Mouse (Mus musculus) kidney, postnatal 0 days (tissue): ENCODE results near the gene Cep68. TPM values are rescaled to one million over a fixed set of nuclear protein-coding genes. Genes with fewer than 3 reads are reported as not detected.

Experiments used
- ATAC-seq: fragments of 200-750 bp; cut with Nextera tagmentation; replicated peaks from 2 replicates; pipeline ENCODE4 v1.8.0; 2017; ENCODE audit warnings: low read depth, moderate number of reproducible peaks, moderate TSS enrichment, moderate library complexity; ENCODE audit not compliant: low FRiP score
- DNase-seq: peaks from one replicate; pipeline ENCODE4 v3.0.0-alpha.2; 2016; ENCODE audit warnings: low spot score
- H3K27ac ChIP-seq: fragments of 300-500 bp; sonication (generic); 2 replicates; pipeline ENCODE4 v1.5.1; 2014; ENCODE audit warnings: mild to moderate bottlenecking
- H3K27me3 ChIP-seq: fragments of 300-500 bp; sonication (generic); 2 replicates; pipeline ENCODE4 v1.6.1; 2014; ENCODE audit warnings: low read length, mixed read lengths; ENCODE audit not compliant: insufficient read depth
- H3K36me3 ChIP-seq: fragments of 300-500 bp; sonication (generic); 2 replicates; pipeline ENCODE4 v1.6.1; 2014; ENCODE audit warnings: low read length, mixed read lengths; ENCODE audit not compliant: insufficient read depth
- H3K4me1 ChIP-seq: fragments of 300-500 bp; sonication (generic); replicated peaks from 2 replicates; pipeline ENCODE4 v1.6.1; 2014; ENCODE audit warnings: antibody characterized with exemption, low read length, mixed read lengths; ENCODE audit not compliant: insufficient read depth
- H3K4me2 ChIP-seq: fragments of 300-500 bp; sonication (generic); 2 replicates; pipeline ENCODE4 v1.6.1; 2014; ENCODE audit warnings: mild to moderate bottlenecking, low read length, moderate library complexity, mixed read lengths
- H3K4me3 ChIP-seq: fragments of 300-500 bp; sonication (generic); replicated peaks from 2 replicates; pipeline ENCODE4 v1.5.1; 2014; ENCODE audit warnings: low read depth, low read length
- H3K9ac ChIP-seq: fragments of 300-500 bp; sonication (generic); 2 replicates; pipeline ENCODE4 v1.6.1; 2014; ENCODE audit warnings: low read depth, low read length
- H3K9me3 ChIP-seq: fragments of 300-500 bp; sonication (generic); replicated peaks from 2 replicates; pipeline ENCODE4 v1.6.1; 2016; ENCODE audit warnings: low read length, inconsistent platforms, mixed read lengths
- CTCF ChIP-seq: IDR thresholded peaks from 2 replicates; pipeline ENCODE4 v1.5.1; 2016; ENCODE audit warnings: antibody characterized with exemption, low read depth, mild to moderate bottlenecking, moderate library complexity
- WGBS: fragments of 180-500 bp; shearing (Covaris S2); extraction: QIAGEN DNeasy Blood & Tissue Kit; methylation state at CpG from one replicate; pipeline ENCODE4 v1.1.7; 2014; 5-methylcytosine and 5-hydroxymethylcytosine counted together
- polyA plus RNA-seq: library from polyadenylated mRNA; unstranded; fragments of >200 nt; fragmentation: Nextera tagmentation; extraction: Ambion mirVana; gene quantifications from 2 replicates; pipeline ENCODE4 v1.2.1, GENCODE M21; 2015

Gene Cep68
- polyA plus RNA-seq, 1 experiment from 2014 or later: 22.5 TPM

- TF ChIP-seq CTCF: peak; percentile 48; the same call in 1 of the 2 replicates
- H3K27ac ChIP-seq: no peak overlapping the region
- 45% methylated on average over 9 of the region's 9 CpGs for WGBS
- no peak overlapping the region for H3K9ac ChIP-seq
- no peak overlapping the region for H3K4me3 ChIP-seq
- no peaks in the 10 kb centered on the region for H3K9me3 ChIP-seq
- ATAC-seq (peak; percentile 58; the same call in 1 of the 2 replicates), DNase-seq (peak; percentile 24)
- H3K4me2 ChIP-seq: no peak overlapping the region
- no peaks in the 10 kb centered on the region for H3K27me3 ChIP-seq
- peaks cover 27% of the 10 kb centered on the region for H3K4me1 ChIP-seq
- H3K36me3 ChIP-seq: peaks cover 37% of the 10 kb centered on the region
These were observed 5.9 kb downstream of the Cep68 start for GRCm38 (mm10) chr11:20243214-20243913.

- H3K4me3 ChIP-seq: no peak overlapping the region
- no peak for TF ChIP-seq CTCF
- peaks cover 42% of the 10 kb centered on the region for H3K36me3 ChIP-seq
- H3K4me1 ChIP-seq: peaks cover 23% of the 10 kb centered on the region
- ATAC-seq (no peak), DNase-seq (no peak)
- H3K9me3 ChIP-seq: no peaks in the 10 kb centered on the region
- no peak overlapping the region for H3K9ac ChIP-seq
- H3K27ac ChIP-seq: no peak overlapping the region
- H3K4me2 ChIP-seq: no peak overlapping the region
- H3K27me3 ChIP-seq: no peaks in the 10 kb centered on the region
- WGBS: 84% methylated on average over 6 of the region's 6 CpGs
These were observed 6.7 kb downstream of the Cep68 start for GRCm38 (mm10) chr11:20242366-20243056.

GRCm38 (mm10) chr11:20241311-20241710 lies 7.9 kb downstream of the Cep68 start:
- 91% methylated on average over 7 of the region's 7 CpGs for WGBS
- no peak overlapping the region for H3K4me2 ChIP-seq
- no peak overlapping the region for H3K9ac ChIP-seq
- no peak overlapping the region for H3K4me3 ChIP-seq
- DNase-seq (no peak), ATAC-seq (no peak)
- H3K9me3 ChIP-seq: no peaks in the 10 kb centered on the region
- no peak for TF ChIP-seq CTCF
- no peak overlapping the region for H3K27ac ChIP-seq
- H3K27me3 ChIP-seq: no peaks in the 10 kb centered on the region
- H3K4me1 ChIP-seq: peaks cover 18% of the 10 kb centered on the region
- peaks cover 50% of the 10 kb centered on the region for H3K36me3 ChIP-seq

DNA sequence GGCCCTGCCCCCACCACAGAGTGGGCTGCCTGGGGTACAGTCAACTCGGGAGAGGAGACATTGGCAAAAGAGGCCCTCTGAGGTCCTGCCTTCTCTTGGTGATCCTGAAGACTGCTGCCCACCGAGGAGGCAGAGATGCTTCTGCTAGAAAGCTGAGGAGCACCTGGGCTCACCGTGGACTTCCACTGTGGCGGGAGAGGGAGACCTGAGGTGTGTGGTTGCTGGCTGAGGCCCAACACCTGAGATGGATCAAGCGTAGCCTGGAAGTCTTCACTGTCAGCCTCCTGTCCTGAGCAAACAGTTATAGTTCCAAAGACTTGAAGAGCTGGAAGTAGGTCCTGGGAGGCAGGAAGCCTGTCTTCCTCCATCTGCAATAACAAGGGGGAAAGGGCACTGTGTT lies 8.9 kb downstream of the Cep68 start:
- 71% methylated on average over 5 of the region's 5 CpGs for WGBS
- Histone ChIP-seq H3K27ac (no peak overlapping the region), H3K9ac (no peak overlapping the region), H3K4me1 (peaks cover 17% of the 10 kb centered on the region), H3K4me2 (no peak overlapping the region), H3K36me3 (peaks cover 58% of the 10 kb centered on the region), H3K9me3 (no peaks in the 10 kb centered on the region), H3K4me3 (no peak overlapping the region), H3K27me3 (no peaks in the 10 kb centered on the region)
- TF ChIP-seq CTCF: no peak
- no peak for DNase-seq
- no peak for ATAC-seq

- DNase-seq (no peak), ATAC-seq (no peak)
- peaks cover 67% of the 10 kb centered on the region for H3K36me3 ChIP-seq
- TF ChIP-seq CTCF: no peak
- H3K9ac ChIP-seq: no peak overlapping the region
- no peak overlapping the region for H3K4me3 ChIP-seq
- H3K9me3 ChIP-seq: no peaks in the 10 kb centered on the region
- 87% methylated on average over 9 of the region's 9 CpGs for WGBS
- no peak overlapping the region for H3K27ac ChIP-seq
- H3K27me3 ChIP-seq: no peaks in the 10 kb centered on the region
- H3K4me1 ChIP-seq: peaks cover 15% of the 10 kb centered on the region
- H3K4me2 ChIP-seq: no peak overlapping the region
These were observed 9.9 kb downstream of the Cep68 start for GRCm38 (mm10) chr11:20239279-20239861.

DNA sequence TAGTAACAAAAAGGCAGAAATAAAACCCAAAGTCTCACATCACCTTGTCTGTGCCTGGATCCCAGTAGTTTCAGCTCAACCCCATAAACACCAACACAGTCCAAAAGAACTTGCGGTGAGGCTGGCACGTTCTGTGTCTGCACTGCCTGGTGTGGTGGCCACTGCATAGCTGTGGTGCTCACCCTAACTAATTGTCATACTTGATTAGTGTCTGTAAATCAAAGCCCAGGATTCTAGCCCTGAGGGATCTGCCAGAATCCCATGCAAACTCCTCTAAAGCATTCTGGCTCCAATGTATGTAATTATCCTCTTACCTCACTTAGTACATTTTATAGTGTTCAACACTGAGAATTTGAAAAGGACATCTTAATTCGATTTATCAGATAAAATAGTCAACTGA lies 11.3 kb downstream of the Cep68 start:
- Histone ChIP-seq H3K9ac (no peak overlapping the region), H3K4me1 (0 out of 2 replicates have a peak, but pooled peaks cover 6% of the 10 kb centered on the region), H3K4me2 (no peak overlapping the region), H3K27me3 (no peaks in the 10 kb centered on the region), H3K36me3 (peaks cover 73% of the 10 kb centered on the region), H3K9me3 (no peaks in the 10 kb centered on the region), H3K27ac (no peak overlapping the region), H3K4me3 (no peak overlapping the region)
- DNase-seq (no peak), ATAC-seq (no peak)
- 94% methylated on average over 3 of the region's 3 CpGs for WGBS
- TF ChIP-seq CTCF: no peak
